Mouse (Mus musculus): ENCODE measurements around the gene Plod2.

The Plod2 gene

DNA sequence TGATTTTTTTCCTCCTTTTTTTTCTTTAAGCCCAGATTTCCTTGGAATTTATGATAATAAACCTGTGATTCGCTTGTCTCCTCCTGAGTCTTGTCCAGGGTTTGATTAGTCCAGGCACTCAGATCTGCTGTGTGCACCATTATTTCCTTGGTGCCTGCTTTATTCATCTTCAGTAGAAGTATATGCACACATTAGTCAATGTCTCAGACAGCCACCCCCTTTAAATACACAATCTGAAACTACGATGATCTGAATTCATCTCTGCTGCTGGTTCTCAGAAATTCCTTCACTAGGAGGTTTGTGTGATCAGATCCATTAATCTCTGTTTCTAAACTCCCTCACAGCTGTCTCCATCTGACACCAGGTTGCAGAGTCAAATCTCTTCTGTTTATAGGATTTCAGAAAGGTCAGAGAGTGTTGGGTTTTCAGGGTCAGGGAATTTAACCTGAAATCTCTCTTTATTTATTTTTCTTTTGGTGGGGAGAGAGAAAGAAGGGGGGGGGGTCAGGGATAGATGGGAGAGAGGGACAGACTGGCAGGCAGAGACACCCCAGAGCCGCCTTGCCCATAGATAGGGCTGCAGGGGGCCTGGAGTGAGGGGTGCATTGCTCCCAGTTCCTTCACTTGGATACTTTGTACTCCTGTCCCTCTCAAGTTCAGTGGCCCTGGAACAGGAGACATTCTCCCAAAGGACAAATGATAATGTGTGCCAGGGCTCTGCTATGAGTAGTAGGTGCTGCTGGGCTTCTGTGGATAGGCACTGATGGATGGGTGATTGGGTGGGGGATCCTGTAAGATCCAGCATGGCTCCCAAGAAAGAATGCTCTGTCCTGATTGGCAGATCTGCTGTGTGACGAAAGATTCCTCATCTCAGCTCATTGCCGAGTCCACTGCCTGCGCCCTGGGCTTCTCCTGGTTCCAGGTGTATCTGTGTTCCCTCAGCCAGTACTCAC is 13.3 kb downstream of the Plod2 start:
- DNase-seq, result no peak

DNA sequence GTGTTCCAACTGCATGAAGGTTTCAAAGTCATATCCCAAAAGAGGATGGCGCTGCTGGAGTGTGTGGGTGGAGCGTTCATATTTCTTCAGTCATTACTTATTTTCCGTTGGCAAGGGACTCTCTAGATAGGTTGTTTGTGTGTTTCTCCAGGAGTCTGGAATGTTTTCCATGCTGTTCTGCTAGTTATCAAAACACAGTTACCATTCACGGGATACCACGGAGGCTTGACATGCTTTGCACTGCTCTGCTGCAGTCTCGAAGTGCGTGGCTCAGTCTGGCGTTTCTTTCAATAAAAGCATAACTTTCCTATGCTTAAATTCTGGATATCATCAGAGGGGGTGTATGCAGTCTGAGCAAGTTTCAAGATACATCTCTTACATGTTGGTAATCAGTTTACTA is 17.7 kb downstream of the Plod2 start:
- no peak for DNase-seq

DNA sequence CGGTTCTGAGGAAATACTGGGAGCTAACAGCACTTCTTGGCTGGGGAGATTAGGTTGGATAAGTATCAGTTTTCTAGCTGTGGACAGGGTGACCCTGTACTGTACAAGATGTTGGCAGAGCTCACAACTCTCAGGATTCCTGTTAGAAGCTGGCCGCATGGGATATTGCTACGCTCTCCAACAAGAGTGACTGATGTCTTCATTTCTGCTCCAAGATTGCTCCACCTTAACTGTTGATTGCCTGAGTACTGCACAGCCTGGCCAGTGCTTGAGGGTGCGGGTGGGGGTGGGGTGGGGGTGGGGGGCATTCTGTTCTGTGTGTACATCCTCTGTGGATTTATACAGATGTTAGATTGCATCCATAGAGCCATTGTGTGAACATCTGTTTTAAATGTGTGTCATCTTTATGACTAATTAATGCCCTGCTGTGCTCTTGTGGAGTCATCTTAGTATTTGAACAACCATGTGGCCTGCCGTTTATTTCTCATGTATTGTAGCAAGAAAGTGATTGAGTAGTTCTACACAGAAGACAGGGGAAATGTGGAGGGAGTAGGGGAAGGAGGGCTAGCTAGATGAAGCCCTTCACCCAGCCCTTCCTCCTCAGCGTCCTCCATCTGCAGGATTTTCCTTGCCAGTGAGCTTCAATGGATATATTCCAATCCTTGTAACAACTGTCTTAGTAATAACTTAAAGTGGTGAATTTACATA is 19.0 kb downstream of the Plod2 start:
- no peak for DNase-seq

DNA sequence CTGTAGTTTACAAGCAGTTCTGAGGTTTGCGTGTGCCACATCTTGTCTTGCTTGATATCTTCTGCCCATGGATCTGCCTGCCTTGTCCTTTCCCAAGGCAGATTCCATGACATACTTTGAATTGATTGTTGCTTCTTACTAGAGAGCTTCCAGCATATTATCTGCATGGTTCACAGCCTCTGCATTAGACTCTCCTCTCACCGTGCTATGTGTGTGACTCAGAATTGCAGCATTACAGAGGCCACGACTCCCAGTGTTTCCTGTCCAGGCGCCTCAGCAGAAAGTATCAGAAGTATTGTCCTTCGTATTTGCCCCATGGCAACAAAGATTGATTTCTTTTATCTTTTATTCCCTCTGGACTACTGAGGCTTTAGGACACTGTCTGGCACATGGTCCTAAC is 20.4 kb downstream of the Plod2 start:
- no peak for DNase-seq

DNA sequence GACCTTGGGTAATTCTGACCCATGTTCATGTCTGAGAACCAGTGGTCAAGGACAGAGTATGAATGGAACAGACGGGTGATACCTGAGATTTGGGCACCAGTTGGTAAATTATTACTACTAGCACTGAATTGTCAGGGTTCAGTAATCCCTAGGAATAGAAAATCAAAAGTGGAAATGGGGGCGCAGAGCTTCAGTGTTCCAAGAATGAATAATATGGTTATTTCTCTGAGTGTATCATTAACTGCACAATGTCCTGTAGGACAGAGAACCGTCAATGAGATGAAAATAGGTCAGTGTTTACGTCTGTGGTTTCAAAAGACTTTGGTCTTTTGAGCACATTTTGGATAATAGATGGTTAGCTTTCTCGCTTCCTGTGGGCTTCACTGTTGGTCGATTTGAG is 21.3 kb downstream of the Plod2 start:
- DNase-seq, result peak; percentile 56

DNA sequence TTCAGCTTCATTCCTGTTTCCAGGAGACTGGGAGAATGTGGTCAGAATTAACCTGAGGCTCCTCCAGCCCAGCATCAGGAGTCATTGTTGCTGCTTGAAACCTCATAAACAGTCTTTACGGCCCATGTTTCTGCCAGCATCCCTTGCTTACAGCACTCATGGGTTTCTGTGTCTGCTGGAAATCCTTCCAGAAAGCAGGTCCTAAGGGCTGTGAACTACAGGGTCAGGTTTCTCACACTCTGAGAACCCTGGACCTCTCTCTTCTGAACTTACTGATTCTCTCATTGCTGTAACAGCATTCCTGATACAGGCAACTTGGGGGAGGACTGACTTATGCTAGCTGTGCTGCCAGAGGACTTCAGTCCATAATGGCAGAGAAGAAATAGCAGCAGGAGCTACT is 22.4 kb downstream of the Plod2 start:
- DNase-seq, result no peak

DNA sequence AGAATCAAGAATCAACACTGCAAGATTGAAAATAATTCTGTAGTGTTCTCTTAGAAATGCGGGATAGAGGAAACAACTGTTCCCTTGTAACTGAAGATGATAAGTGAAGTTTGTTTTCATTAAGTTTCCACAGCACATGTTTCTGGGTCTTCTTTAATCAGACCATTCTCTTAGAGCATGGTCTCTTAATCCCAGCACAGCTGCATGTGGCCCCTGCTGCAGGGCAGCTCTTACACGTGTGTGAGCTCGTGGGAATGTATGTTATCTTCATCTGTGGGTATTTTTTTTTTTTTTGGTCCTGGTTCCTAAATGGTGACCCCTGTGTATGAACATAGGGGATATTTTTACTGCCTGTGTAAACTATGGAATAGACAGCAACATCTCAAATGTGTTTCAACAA is 24.2 kb downstream of the Plod2 start:
- DNase-seq, result no peak

DNA sequence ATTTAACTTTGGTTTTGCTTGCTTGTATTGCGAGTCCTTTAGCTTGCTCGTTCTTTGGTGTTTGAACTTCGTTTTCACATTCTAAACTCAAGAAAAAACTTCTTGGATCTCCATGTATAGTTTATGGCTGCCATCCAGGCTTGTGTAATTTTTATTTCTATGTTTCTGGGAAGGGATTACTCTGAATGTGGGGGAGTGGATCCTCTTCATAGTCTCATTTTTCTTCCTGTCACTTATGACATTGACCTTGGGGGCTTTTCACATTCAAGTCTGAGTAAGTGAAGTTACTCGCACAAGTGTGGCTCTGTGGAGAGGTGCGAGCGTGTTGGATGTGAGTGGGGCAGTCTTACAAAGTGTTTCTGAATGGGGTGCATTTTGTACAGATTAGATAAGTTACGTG is 25.5 kb downstream of the Plod2 start:
- no peak for DNase-seq

DNA sequence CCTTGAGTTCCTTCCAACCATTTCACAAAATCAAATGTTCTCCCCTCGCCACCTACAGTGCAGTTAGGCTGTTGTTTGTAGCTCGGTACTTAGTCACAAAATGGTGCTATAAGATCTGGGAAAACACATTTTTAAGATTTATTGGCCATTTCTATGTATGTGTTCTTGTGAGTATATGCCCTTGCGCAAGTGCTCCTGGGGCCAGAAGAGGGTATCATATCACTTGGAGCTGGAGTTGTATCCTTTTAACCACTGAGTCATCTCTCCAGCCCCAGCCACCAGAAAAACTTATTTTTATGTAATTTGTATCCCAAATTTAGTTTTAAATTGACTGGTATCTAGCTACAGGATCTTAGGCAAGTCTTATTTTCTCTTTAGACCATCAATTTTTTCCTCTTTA is 26.8 kb downstream of the Plod2 start:
- DNase-seq, result no peak

DNA sequence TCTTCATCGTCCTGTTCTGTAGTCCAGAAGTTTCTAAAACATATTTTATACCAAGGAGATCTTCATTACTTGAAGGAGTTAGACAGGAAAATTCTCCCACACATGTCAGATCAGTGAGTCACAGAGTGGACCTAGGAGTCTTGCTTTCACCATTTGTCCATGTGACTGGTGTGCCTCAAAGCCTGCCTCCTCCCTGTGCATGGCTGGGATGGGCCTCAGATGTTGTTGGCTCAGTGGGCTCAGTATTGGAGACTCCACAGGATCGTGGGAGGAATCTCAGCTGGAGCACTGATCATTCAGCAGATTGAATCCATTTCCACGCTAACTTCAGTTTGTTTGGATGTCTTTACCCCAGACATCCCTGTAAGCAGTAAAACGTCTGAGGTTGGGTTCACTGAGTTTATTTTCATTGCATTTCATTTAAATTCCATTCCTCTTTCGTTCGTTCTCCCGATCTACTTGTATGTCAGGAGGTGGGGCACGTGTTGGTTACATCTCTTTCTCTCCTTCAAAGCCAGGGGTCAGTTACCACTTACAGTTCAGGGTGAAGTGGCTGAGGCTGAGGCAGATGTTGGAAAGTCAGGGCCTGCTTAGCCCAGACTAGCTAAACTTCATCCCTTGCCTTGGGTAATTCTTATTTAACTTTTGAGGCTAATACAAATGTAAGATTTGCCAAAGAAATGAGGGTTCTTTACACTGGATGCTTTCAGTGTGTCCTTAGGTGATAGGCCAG is 30.5 kb downstream of the Plod2 start:
- DNase-seq, result no peak

DNA sequence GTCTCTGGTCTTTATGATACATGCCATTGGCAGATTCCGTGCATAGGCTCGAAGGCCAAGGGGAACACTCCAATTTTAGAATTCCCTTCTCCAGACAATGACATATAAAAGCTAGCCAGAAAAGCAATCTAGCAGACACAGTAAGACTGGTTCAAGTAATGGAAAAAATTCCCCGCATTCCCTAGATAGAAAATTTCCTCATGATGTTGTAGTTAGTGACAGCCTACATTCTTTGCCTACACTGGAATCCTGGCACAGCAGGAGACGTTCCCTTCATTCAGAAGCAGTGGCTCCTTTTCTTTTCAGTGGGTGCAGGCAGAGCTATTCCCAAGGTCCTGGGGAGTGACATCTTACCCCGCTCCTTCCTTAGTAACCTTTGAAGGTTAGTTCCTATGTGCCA is 41.9 kb downstream of the Plod2 start:
- DNase-seq, result no peak

DNA sequence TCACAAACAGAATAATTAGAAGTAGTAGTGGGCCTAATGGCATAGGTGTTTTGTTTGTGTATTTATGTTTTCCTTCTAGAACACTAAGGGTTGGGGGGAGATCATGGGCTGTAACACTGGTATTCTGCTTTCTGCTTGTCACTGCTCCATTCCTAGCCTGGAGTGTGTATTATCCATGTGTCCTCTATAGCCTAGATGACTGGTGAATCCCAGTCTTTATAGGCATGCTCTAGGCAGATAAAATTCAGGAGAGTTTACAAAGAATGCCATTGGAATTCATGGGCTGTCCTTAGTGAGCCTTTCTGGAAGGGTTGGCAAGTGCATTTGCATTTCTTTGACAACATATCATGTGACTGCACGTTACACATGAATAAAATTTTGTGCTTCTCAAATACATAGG is 44.0 kb downstream of the Plod2 start:
- DNase-seq, result no peak

DNA sequence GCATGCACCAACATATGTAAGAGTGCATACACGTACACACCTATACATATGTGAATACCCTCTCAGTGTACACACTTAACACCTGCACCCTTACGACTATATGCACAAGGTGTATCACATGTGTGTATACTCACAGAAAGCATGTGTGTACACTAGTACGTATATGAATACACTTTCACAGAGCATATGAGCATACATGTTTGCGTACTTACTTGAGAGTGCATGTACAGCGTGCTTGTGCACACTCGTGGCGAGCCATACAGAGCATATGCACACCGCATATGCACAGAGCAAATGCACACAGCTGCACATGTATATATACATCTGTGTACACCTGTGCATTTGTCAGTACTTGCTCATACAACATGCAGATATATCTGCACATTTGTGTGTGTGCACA is 45.4 kb downstream of the Plod2 start:
- no peak for DNase-seq

DNA sequence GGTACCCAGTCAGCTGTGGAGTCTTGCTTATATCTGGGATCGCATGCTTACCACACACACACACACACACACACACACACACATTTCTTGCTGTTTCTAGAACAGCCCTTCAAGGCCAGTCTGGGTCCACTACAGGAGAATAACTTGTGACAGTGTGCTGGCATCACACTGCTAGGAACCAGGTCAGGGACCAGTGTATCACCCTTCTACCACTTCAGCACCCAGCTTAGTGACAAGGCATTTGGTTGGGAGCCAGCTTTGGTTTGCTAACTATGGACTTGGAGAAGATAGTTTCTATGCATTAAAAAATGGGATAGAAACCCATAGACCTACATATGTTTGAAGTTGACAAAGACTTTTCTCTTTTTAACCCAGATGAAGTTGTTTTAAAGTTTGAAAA is 46.2 kb downstream of the Plod2 start:
- no peak for DNase-seq

DNA sequence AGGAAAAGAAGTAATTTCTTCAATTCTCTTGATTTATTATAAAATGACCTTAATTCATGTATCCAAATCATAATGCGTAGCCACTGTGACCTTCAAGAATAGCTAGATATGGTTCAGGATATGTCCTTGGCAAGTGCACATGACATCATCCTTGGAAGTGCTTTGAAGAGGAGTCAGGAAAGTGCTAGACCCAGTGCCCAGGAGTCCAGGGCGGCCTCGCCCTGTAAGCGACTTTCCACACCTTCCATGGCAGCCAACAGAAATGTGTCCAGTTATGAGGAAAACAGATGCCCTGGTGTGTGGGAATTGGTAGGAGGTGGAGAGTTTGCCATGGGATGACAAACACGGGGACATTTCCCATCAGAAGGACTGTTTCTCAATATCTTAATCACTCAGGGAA is 47.0 kb downstream of the Plod2 start:
- DNase-seq, result no peak

DNA sequence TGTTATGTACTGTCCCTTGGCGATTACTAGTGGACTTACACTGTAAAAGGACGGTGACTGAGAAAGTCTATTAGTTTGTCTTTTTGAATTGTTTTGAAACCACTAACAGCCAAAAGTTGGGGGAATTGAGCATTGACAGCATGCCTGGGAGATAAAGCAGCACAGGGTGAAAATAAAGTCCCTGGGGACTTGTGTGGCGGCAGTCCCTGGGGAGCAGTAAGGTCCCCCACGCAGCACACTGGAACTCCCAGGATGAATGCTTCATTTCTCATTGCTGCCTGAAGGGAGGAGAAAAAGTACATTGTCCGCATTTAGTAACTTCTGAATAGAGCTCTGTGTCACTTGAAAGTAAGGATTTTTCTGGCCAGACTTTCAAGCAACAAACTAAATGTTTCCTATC is 49.5 kb downstream of the Plod2 start:
- no peak for DNase-seq

DNA sequence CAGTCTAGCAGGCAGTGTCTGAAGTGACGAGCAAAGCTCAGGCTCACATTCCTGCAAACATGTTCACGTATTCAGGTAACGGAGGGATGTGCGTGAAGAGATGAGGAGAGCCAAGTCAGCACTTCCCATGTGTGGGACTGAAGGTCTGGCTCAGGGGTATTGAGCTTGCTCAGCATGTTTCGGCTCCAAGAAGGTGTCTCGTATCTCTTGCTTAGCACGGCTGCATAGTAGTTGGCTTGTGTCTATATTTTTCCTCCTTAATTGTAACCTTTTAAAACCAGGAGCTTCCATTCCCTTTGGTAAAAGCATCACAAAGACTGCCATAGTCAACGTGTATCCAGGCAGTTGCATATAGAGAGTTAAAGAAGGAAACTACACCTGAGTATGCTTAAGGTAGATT is 50.7 kb downstream of the Plod2 start:
- no peak for DNase-seq

DNA sequence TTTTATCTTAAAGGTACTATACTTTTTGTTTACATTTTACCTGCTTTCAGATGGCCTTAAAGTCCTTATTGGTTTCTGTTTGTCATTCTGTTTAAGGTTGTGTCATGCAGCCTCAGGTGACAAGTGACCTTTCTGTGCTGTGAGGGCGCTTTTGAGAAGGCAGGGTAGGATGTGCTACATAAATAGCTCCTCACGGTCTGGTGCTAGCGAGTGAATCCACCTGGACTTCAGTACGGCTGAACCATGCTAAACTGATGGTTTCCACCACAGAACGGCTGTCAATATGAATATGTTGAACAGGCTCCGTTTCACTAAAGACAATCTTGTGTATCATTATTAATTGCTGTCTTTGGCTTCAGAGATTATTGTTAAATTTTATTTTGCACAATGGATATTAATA is 52.5 kb downstream of the Plod2 start:
- DNase-seq, result no peak

DNA sequence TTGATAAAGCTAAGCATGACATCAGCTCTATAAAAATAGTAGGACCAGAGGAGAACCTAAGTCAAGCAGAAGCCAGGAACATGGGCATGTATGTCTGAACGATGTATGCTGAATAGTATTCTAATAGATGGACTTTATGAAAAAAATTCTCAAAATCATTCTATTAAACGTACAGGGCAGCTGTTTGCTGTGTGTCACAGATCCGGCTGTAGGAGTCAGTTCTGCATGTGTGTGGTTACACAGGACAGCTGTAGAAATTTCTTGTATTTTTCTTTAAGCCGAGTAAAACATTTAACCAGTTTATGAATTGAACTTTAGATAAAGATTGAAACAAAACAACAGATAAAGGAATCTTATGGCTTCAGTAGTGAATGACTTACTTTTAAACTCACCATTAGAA is 53.3 kb downstream of the Plod2 start:
- DNase-seq, result no peak

DNA sequence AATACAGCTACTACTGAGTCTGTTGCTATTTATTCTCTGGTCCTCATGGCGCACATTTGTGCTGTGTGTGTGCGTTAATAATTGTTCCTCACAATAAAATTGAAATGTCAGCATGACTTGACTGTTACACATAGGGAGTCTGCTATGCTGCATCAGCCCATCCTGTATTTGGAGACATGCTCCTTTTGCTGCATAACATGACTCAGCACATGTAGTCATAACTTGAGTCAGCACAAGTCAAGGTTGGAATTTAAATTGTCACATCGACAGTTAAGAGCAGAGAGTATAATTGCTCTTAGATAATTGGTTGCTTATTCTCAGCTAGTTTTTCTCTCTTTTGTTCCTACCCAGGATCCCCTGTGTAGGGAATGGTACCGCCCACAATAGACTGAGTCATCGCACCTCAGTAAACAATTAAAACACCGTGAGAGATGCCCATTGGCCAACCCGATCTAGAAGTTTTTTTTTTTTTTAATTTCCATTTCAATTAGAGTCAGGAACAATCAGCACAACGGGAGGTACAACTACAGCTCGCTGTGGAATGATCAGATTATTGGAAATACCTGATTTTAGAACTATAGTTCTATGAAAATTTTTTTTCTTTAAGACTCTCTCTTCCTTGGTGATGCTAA is 55.0 kb downstream of the Plod2 start:
- no peak for DNase-seq

DNA sequence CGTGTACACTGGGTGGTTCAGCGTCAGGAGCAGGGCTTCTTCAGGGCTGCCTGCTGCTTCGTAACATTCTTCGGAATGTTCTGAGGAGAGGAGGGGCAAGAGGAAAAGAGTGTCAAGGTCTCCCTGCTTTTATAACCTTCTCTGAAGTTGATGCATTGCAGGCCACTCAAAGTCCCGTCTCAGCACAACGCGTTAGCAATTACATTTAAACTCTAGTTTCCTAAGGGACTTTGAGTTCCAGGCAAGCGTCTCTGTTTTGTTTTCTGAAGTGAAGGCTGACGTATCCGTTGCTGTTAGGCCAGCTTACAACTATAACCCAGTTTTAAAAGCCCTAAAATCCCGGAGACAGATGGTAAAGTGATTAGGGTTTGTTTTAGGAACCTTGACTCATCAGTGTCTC is 55.8 kb downstream of the Plod2 start:
- peak; percentile 17 for DNase-seq

DNA sequence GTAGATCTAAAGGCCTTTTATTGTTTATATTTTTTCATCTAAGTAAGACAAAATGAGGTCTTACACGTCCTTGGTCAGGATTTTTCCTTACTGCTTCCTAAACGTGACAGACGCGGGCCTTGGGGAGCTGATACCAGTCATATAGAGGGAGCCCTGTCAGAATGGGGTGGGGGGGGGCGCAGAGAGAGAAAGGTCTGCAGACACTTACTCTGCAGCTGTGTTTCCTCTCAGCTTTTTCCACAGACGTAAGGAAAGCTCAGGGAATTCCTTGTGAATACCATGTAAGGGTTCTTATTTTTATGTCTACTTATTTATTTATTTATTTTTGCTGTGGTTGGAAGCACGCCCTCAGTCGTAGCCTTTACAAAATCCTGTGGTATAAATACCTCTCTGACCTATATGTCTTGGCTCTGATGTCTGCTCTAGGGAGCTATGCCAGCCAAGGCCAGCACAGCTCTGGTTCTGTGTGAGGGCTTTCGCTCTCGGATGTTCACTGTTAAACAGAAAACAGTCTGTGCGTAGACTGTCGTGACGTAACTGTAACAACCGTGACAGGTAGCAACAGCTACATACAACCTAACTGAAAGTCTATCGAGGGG is 58.0 kb downstream of the Plod2 start:
- DNase-seq, result no peak

DNA sequence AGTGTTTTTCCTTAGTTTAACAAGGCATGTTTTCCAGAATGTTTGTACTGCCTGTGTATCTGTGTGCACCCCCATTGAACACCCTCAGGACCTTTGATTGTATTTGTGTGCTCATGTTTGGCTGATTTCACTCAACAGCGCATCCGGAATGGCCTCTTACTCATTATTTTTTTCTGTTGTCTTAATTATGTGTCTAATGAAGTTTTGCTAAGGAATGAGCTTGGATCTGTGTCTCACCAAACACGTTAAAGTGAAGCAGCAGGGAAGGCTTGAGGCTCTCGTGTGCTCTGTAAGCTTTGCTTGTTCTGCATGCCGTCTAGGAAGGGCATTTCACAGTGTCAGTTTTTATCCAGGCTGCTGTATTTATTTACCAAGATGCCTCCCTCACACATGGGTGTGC is 59.5 kb downstream of the Plod2 start:
- DNase-seq, result no peak

Data from kidney, adult 9 months (tissue).